Mouse (Mus musculus): Measurements from ENCODE around the gene Gpld1. TPM values are rescaled to one million over a fixed set of nuclear protein-coding genes. Genes with fewer than 3 reads are reported as not detected.

The Gpld1 gene
- polyA plus RNA-seq, 1 experiment from 2014 or later: 0.79 TPM

DNA sequence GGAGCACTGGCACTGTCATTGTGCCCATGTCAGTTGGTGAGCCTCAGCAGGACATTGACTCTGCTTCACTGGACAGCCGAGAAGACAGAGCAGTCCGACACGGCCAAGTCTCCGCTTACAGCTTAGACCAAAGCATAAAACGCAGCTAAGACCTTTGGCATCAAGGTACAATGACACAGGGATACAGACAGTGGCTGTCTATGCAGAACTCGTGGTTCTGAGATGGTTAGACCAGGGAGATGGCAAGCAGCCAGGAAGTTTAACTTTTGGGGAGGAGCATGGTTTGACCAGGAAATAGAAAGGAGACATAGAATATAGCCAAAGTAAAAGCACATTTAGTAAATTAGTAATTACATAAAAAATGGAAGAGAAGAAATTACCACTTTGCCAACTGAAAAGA is 46.1 kb downstream of the Gpld1 start:
- Histone ChIP-seq H3K4me1 (peaks cover 7% of the 10 kb centered on the region), H3K27ac (replicated peaks) (no peak overlapping the region), H3K36me3 (replicated peaks) (peaks cover 43% of the 10 kb centered on the region), H3K9me3 (no peaks in the 10 kb centered on the region), H3K27me3 (replicated peaks; ENCODE audit: low read depth, poor library complexity, severe bottlenecking) (no peaks in the 10 kb centered on the region), H3K4me3 (no peak overlapping the region)
- no peak for DNase-seq (ENCODE audit: low spot score)
- WGBS: 88% methylated on average over 6 of the region's 6 CpGs

DNA sequence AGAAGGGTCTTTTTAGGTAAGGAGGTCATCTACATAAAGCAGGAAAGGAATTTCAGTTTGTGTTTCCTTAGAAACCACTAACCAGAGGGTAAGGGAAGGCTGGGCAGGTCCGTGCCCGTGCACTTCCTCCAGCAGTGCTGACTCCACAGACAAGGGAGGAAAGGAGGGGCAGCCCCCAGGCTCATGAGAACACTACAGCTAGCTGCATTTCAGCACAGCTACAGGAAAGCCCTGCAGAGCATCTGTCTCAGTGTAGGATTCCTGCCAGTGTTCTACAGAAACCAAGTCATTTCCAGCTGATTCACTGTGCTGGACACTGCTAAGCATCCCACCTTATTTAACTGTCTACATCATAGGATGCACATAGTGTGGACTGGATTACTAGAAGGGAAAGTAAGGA is 50.2 kb downstream of the Gpld1 start:
- no peaks in the 10 kb centered on the region for H3K9me3 ChIP-seq
- 28% methylated on average over 2 of the region's 2 CpGs for WGBS
- H3K36me3 ChIP-seq (replicated peaks): peaks cover 84% of the 10 kb centered on the region
- peaks cover 7% of the 10 kb centered on the region for H3K4me1 ChIP-seq
- H3K27ac ChIP-seq (replicated peaks): no peak overlapping the region; the same call in 1 of the 2 replicates
- peak; percentile 28 for DNase-seq (ENCODE audit: low spot score)
- no peaks in the 10 kb centered on the region for H3K27me3 ChIP-seq (replicated peaks; ENCODE audit: low read depth, poor library complexity, severe bottlenecking)
- no peak overlapping the region for H3K4me3 ChIP-seq

GRCm38 (mm10) chr13:24999538-24999937 is 56.6 kb downstream of the Gpld1 start:
- Histone ChIP-seq H3K4me3 (no peak overlapping the region), H3K4me1 (no peaks in the 10 kb centered on the region), H3K9me3 (no peaks in the 10 kb centered on the region), H3K27me3 (replicated peaks; ENCODE audit: low read depth, poor library complexity, severe bottlenecking) (no peaks in the 10 kb centered on the region), H3K27ac (replicated peaks) (no peak overlapping the region), H3K36me3 (replicated peaks) (peaks cover 93% of the 10 kb centered on the region)
- DNase-seq (ENCODE audit: low spot score): no peak
- WGBS: 93% methylated on average over 2 of the region's 2 CpGs

GRCm38 (mm10) chr13:25002965-25003364 is 60.0 kb downstream of the Gpld1 start:
- peaks cover 82% of the 10 kb centered on the region for H3K36me3 ChIP-seq (replicated peaks)
- peaks cover 7% of the 10 kb centered on the region; the same call in 1 of the 2 replicates for H3K9me3 ChIP-seq
- no peak overlapping the region for H3K27ac ChIP-seq (replicated peaks)
- no peak overlapping the region for H3K4me3 ChIP-seq
- DNase-seq (ENCODE audit: low spot score): no peak
- no peaks in the 10 kb centered on the region for H3K27me3 ChIP-seq (replicated peaks; ENCODE audit: low read depth, poor library complexity, severe bottlenecking)
- H3K4me1 ChIP-seq: no peaks in the 10 kb centered on the region

GRCm38 (mm10) chr13:25007115-25007514 is 64.2 kb downstream of the Gpld1 start:
- WGBS: 82% methylated on average over 8 of the region's 8 CpGs
- peaks cover 7% of the 10 kb centered on the region; the same call in 1 of the 2 replicates for H3K9me3 ChIP-seq
- no peaks in the 10 kb centered on the region for H3K4me1 ChIP-seq
- H3K27me3 ChIP-seq (replicated peaks; ENCODE audit: low read depth, poor library complexity, severe bottlenecking): no peaks in the 10 kb centered on the region
- H3K4me3 ChIP-seq: no peak overlapping the region
- H3K36me3 ChIP-seq (replicated peaks): peaks cover 41% of the 10 kb centered on the region
- no peak for DNase-seq (ENCODE audit: low spot score)
- H3K27ac ChIP-seq (replicated peaks): no peak overlapping the region

DNA sequence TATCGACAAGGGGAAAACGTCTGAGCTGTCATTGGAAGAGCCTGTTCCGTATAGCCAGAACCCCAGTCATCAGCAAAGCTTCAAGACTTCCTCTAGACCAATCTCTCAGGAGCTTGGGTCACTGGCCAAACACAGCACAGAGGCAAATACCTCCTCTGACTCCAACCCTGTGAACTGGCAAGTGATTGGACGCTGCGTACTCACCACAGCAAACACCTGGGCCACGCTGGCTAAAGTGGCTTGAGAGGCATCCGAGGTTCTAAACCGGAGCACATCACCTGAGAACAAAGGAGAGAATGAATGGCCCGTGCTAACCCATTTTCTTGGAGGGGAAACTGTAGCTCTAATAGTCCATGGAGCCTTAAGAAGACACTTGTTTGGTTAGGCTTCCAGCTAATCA is 75.4 kb downstream of the Gpld1 start:
- H3K36me3 ChIP-seq (replicated peaks): peaks cover 19% of the 10 kb centered on the region
- H3K9me3 ChIP-seq: no peaks in the 10 kb centered on the region
- peak overlapping the region; percentile 91; the same call in 1 of the 2 replicates for H3K4me3 ChIP-seq
- no peak for DNase-seq (ENCODE audit: low spot score)
- peaks cover 22% of the 10 kb centered on the region for H3K4me1 ChIP-seq
- 91% methylated on average over 9 of the region's 9 CpGs for WGBS
- H3K27ac ChIP-seq (replicated peaks): no peak overlapping the region
- peaks cover 3% of the 10 kb centered on the region; the same call in 1 of the 2 replicates for H3K27me3 ChIP-seq (replicated peaks; ENCODE audit: low read depth, poor library complexity, severe bottlenecking)

- WGBS: under 1% methylated on average over 84 of the region's 84 CpGs
- Histone ChIP-seq H3K9me3 (no peaks in the 10 kb centered on the region), H3K4me1 (peaks cover 22% of the 10 kb centered on the region), H3K36me3 (replicated peaks) (peaks cover 19% of the 10 kb centered on the region), H3K4me3 (peak within 1 kb of the TSS; percentile 91), H3K27me3 (replicated peaks; ENCODE audit: low read depth, poor library complexity, severe bottlenecking) (peaks cover 3% of the 10 kb centered on the region; the same call in 1 of the 2 replicates), H3K27ac (replicated peaks) (peak within 1 kb of the TSS; percentile 93)
- DNase-seq (ENCODE audit: low spot score): peak; percentile 92
Observed at GRCm38 (mm10) chr13:25019793-25020539, 77.0 kb downstream of the Gpld1 start, which contains the start of gene Mrs2. Mrs2 (minus strand) TSS chr13:25020379.

- peaks cover 19% of the 10 kb centered on the region for H3K36me3 ChIP-seq (replicated peaks)
- peak overlapping the region; percentile 93 for H3K27ac ChIP-seq (replicated peaks)
- DNase-seq (ENCODE audit: low spot score): no peak
Observed at GRCm38 (mm10) chr13:25020540-25020892, 77.6 kb downstream of the Gpld1 start.

GRCm38 (mm10) chr13:25022386-25022785 is 79.4 kb downstream of the Gpld1 start:
- Histone ChIP-seq H3K4me1 (peaks cover 22% of the 10 kb centered on the region), H3K27me3 (replicated peaks; ENCODE audit: low read depth, poor library complexity, severe bottlenecking) (peaks cover 3% of the 10 kb centered on the region; the same call in 1 of the 2 replicates), H3K9me3 (no peaks in the 10 kb centered on the region), H3K4me3 (no peak overlapping the region), H3K27ac (replicated peaks) (no peak overlapping the region), H3K36me3 (replicated peaks) (peaks cover 9% of the 10 kb centered on the region)
- no peak for DNase-seq (ENCODE audit: low spot score)
- WGBS: 73% methylated on average over 4 of the region's 4 CpGs

More at GRCm38 (mm10) chr13:25020540-25020892, 77.6 kb downstream of the Gpld1 start:
- WGBS: 59% methylated on average over 4 of the region's 4 CpGs
- no peaks in the 10 kb centered on the region for H3K9me3 ChIP-seq
- H3K4me1 ChIP-seq: peaks cover 22% of the 10 kb centered on the region
- peaks cover 3% of the 10 kb centered on the region; the same call in 1 of the 2 replicates for H3K27me3 ChIP-seq (replicated peaks; ENCODE audit: low read depth, poor library complexity, severe bottlenecking)
- peak overlapping the region; percentile 91 for H3K4me3 ChIP-seq

DNA sequence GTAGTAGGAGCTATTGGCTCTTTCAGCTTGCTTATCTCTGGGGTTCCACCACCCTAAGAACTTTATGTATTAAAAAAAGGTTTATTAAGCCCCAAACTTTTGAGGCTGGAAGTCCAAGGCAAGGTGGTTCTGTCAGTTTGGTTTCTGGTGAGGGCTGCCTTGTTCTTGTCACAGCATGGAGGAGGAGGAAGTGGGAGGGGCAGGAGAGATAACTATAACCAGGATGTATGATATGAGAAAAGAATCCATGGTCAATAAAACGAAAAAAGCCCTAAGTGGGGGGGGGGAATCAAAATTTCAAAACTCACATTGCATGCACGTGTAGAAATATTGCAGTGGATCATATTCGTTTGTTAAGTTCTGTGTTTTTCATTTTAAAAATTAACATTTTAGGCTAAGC is 80.2 kb downstream of the Gpld1 start:
- peaks cover 3% of the 10 kb centered on the region; the same call in 1 of the 2 replicates for H3K27me3 ChIP-seq (replicated peaks; ENCODE audit: low read depth, poor library complexity, severe bottlenecking)
- no peak for DNase-seq (ENCODE audit: low spot score)
- no peaks in the 10 kb centered on the region for H3K9me3 ChIP-seq
- no peak overlapping the region for H3K27ac ChIP-seq (replicated peaks)
- peaks cover 3% of the 10 kb centered on the region for H3K36me3 ChIP-seq (replicated peaks)
- 83% methylated on average over 3 of the region's 3 CpGs for WGBS
- H3K4me3 ChIP-seq: no peak overlapping the region
- peaks cover 22% of the 10 kb centered on the region for H3K4me1 ChIP-seq

- WGBS: 30% methylated on average over 2 of the region's 2 CpGs
- H3K27me3 ChIP-seq (replicated peaks; ENCODE audit: low read depth, poor library complexity, severe bottlenecking): peaks cover 3% of the 10 kb centered on the region; the same call in 1 of the 2 replicates
- H3K36me3 ChIP-seq (replicated peaks): no peaks in the 10 kb centered on the region
- DNase-seq (ENCODE audit: low spot score): peak; percentile 48
- H3K27ac ChIP-seq (replicated peaks): no peak overlapping the region
- no peaks in the 10 kb centered on the region for H3K9me3 ChIP-seq
- peaks cover 8% of the 10 kb centered on the region for H3K4me1 ChIP-seq
- no peak overlapping the region for H3K4me3 ChIP-seq
Observed at GRCm38 (mm10) chr13:25024655-25025054, 81.7 kb downstream of the Gpld1 start.

GRCm38 (mm10) chr13:25026409-25027113 is 83.6 kb downstream of the Gpld1 start:
- H3K4me1 ChIP-seq: no peaks in the 10 kb centered on the region
- H3K36me3 ChIP-seq (replicated peaks): no peaks in the 10 kb centered on the region
- H3K4me3 ChIP-seq: no peak overlapping the region
- no peak for DNase-seq (ENCODE audit: low spot score)
- peaks cover 3% of the 10 kb centered on the region; the same call in 1 of the 2 replicates for H3K27me3 ChIP-seq (replicated peaks; ENCODE audit: low read depth, poor library complexity, severe bottlenecking)
- 91% methylated on average over 6 of the region's 6 CpGs for WGBS
- no peak overlapping the region for H3K27ac ChIP-seq (replicated peaks)
- no peaks in the 10 kb centered on the region for H3K9me3 ChIP-seq

- Histone ChIP-seq H3K4me3 (no peak overlapping the region), H3K27me3 (replicated peaks; ENCODE audit: low read depth, poor library complexity, severe bottlenecking) (peaks cover 3% of the 10 kb centered on the region; the same call in 1 of the 2 replicates), H3K36me3 (replicated peaks) (no peaks in the 10 kb centered on the region), H3K4me1 (no peaks in the 10 kb centered on the region), H3K9me3 (no peaks in the 10 kb centered on the region), H3K27ac (replicated peaks) (no peak overlapping the region)
- WGBS: 84% methylated on average over 3 of the region's 3 CpGs
- DNase-seq (ENCODE audit: low spot score): no peak
Observed at GRCm38 (mm10) chr13:25027114-25027425, 84.1 kb downstream of the Gpld1 start.
